Mouse (Mus musculus) G1E (cell line): ENCODE results near the gene Slc9a9.

Experiments used
- CTCF ChIP-seq: IDR thresholded peaks from 2 replicates; pipeline ENCODE4 v1.5.1; 2012; ENCODE audit warnings: low read depth, low read length, inconsistent platforms, mixed read lengths
- TAL1 ChIP-seq: conservative IDR thresholded peaks from 2 replicates; pipeline ENCODE4 v1.6.1; 2012; ENCODE audit warnings: low read depth, low read length, inconsistent platforms, mixed read lengths

GRCm38 (mm10) chr9:95186386-95187289 is 516.9 kb downstream of the Slc9a9 start:
- no peak for TF ChIP-seq CTCF
- TF ChIP-seq TAL1: no peak
